Mouse (Mus musculus) stomach, postnatal 0 days (tissue): Measurements from ENCODE around the gene Mcm3ap.
A peak's percentile ranks its signal among the peaks of the same experiment; 100 is the strongest.

Source experiments
- CTCF ChIP-seq: IDR thresholded peaks from 2 replicates; pipeline ENCODE4 v1.5.1; 2016; ENCODE audit warnings: antibody characterized with exemption, low read depth, mild to moderate bottlenecking, moderate library complexity
- EP300 ChIP-seq: optimal IDR thresholded peaks from 2 replicates; pipeline ENCODE3; 2016; ENCODE audit warnings: antibody characterized with exemption

- TF ChIP-seq CTCF: peak; percentile 56
- TF ChIP-seq EP300: no peak
Observed at GRCm38 (mm10) chr10:76468203-76469162, at the start of gene Mcm3ap, which contains the start of gene Ybey.
